Mouse (Mus musculus): ENCODE measurements at regions not wholly inside any gene's neighbourhood (a gene's known extent, or its start where the extent isn't known, plus 50 kb on each side); places are given as distances from the start of the nearest gene placed in this dataset.
A peak's percentile ranks its signal among the peaks of the same experiment; 100 is the strongest.

DNA sequence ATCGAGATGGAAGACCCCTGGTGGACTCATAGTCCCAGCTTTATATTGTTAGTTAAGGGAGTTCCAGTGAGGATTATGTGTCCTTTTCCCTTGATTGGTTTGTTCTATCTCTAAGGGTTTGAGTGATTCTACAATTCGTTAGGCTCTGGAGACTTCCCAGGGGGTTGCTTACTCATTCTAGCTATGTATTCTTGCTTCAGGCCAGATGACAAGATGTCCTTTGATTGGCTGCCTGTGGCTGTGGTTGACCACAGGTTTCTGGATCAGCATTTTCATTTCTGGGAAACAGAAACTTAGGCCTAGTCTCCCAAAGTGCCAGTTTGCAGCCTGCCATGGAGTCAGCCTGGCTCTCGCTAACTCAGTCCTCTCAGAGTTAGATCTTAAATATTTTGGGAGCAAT, 119.3 kb upstream of the H2al1n start:
- DNase-seq (ENCODE audit: low read depth, low spot score): peak; percentile 96

DNA sequence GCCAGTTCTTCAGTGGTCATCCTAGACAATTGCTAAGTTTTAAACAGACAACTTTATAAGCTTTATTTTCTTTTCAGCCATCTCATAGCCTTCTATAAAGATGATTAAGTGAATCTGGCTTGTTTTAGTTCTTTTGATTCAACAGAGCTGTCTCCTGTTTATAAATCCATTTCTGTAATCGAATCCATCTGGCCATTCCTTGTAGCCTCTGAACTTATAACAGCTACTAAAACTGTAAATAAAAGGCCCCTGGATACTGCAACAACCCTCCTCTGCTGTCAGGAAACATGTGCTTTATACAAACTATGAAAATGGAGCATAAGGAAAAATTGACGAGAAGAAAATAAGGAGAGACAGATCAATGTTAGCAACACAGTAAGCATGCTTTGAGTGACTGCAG, 77.4 kb upstream of the H2al1n start:
- no peak for DNase-seq (ENCODE audit: low read depth, low spot score)

DNA sequence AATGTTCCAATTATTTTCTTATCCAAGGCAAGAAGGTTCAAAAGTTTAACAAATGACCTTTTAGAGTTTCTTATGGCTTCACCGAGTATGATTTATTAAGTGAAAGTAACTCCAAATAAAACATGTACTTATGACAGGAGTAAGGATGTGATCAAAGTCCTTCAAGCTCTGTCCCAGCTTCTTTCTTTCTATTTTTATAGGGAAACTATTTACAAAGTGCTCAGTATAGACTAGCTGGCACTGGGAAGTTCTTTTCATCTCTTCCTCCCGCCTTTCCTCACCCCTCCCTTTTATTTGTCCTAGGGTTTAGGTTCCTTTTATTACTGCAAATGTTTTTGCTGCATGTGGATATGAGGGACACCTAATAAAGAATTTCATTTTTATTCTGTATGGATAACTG, 76.3 kb upstream of the H2al1n start:
- DNase-seq (ENCODE audit: low read depth, low spot score): no peak

DNA sequence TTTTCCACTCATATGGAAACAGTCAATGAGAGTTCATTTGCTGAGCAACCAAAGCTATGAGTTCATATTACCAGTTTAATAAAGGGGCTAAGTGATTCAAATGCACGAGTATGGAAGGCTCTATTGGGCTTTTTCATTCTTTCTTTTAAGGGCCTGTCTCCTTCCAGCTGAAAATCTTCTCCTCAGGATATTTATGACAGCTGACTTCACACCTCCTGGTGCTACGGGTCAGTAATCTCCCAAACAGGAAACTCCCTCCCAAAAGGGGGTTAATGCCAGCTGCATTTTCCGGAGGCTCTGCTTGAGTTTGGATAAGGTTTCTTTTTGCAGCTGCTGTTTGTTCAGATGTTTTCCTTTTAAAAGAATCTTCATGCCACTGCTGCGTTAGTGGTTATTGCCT, 72.5 kb upstream of the H2al1n start:
- DNase-seq (ENCODE audit: low read depth, low spot score): no peak

Measured in 3T3-L1 (cell line).